Mouse (Mus musculus) limb, embryonic 11.5 days (tissue): Measurements from ENCODE around the gene Zfp287. TPM values are rescaled to one million over a fixed set of nuclear protein-coding genes. Genes with fewer than 3 reads are reported as not detected.

Experiments
- ATAC-seq: fragments of 200-750 bp; cut with Nextera tagmentation; 2 replicates; pipeline ENCODE4 v1.8.0; 2017; ENCODE audit warnings: low read depth; ENCODE audit not compliant: insufficient number of reproducible peaks, low FRiP score, low TSS enrichment
- DNase-seq: peaks from one replicate; pipeline ENCODE4 v3.0.0-alpha.2; 2015; ENCODE audit warnings: low spot score
- H3K27ac ChIP-seq: fragments of 300-500 bp; sonication (generic); replicated peaks from 2 replicates; pipeline ENCODE4 v1.5.1; 2014; ENCODE audit warnings: low read depth, mild to moderate bottlenecking, low read length
- H3K27me3 ChIP-seq: fragments of 300-500 bp; sonication (generic); 2 replicates; pipeline ENCODE4 v1.6.1; 2014; ENCODE audit warnings: mild to moderate bottlenecking, low read length, mixed read lengths; ENCODE audit not compliant: control insufficient read depth, insufficient read depth
- H3K36me3 ChIP-seq: fragments of 300-500 bp; sonication (generic); 2 replicates; pipeline ENCODE4 v1.6.1; 2014; ENCODE audit warnings: mild to moderate bottlenecking, low read length, moderate library complexity, mixed read lengths; ENCODE audit not compliant: control insufficient read depth, insufficient read depth
- H3K4me1 ChIP-seq: fragments of 300-500 bp; sonication (generic); 2 replicates; pipeline ENCODE4 v1.6.1; 2014; ENCODE audit warnings: low read length, mixed read lengths; ENCODE audit not compliant: control insufficient read depth, insufficient read depth
- H3K4me2 ChIP-seq: fragments of 300-500 bp; sonication (generic); 2 replicates; pipeline ENCODE4 v1.6.1; 2014; ENCODE audit warnings: low read depth, mild to moderate bottlenecking, moderate library complexity; ENCODE audit not compliant: severe bottlenecking
- H3K4me3 ChIP-seq: fragments of 300-500 bp; sonication (generic); 2 replicates; pipeline ENCODE4 v1.5.1; 2014; ENCODE audit warnings: low read depth, low read length
- H3K9ac ChIP-seq: fragments of 300-500 bp; sonication (generic); 2 replicates; pipeline ENCODE4 v1.6.1; 2014; ENCODE audit warnings: mild to moderate bottlenecking, low read length
- H3K9me3 ChIP-seq: fragments of 300-500 bp; sonication (generic); 2 replicates; pipeline ENCODE4 v1.6.1; 2016; ENCODE audit warnings: low read length; ENCODE audit not compliant: control insufficient read depth
- WGBS: fragments of 180-500 bp; shearing (Covaris S2); extraction: QIAGEN DNeasy Blood & Tissue Kit; methylation state at CpG from one replicate; pipeline ENCODE4 v1.1.7; 2014; 5-methylcytosine and 5-hydroxymethylcytosine counted together
- polyA plus RNA-seq: library from polyadenylated mRNA; unstranded; fragments of >200 nt; fragmentation: Nextera tagmentation; extraction: Ambion mirVana; gene quantifications from 2 replicates; pipeline ENCODE4 v1.2.1, GENCODE M21; 2014

Gene Zfp287
- 13.1 and 16.3 TPM in 2 replicates for polyA plus RNA-seq

- Histone ChIP-seq H3K27ac (peak within 1 kb of the TSS; percentile 65; the same call in 1 of the 2 replicates), H3K4me2 (peak within 1 kb of the TSS; percentile 81), H3K36me3 (0 out of 2 replicates have a peak, but pooled peaks cover 2% of the 10 kb centered on the region), H3K4me3 (peak within 1 kb of the TSS; percentile 77), H3K4me1 (no peaks in the 10 kb centered on the region), H3K9me3 (no peaks in the 10 kb centered on the region), H3K9ac (peak within 1 kb of the TSS; percentile 72), H3K27me3 (no peaks in the 10 kb centered on the region)
- DNase-seq = peak; percentile 93
- ATAC-seq = peak; percentile 91
- 2% methylated on average over 48 of the region's 48 CpGs for WGBS
Observed at GRCm38 (mm10) chr11:62731311-62732021, at the start of gene Zfp287. Gene Zfp287 (minus strand): TSS chr11:62731905.

- 91% methylated on average over 7 of the region's 7 CpGs for WGBS
- H3K27me3 ChIP-seq = no peaks in the 10 kb centered on the region
- peaks cover 20% of the 10 kb centered on the region for H3K36me3 ChIP-seq
- DNase-seq (peak; percentile 4), ATAC-seq (no peak)
- no peaks in the 10 kb centered on the region for H3K4me1 ChIP-seq
- no peak overlapping the region for H3K4me3 ChIP-seq
- H3K9ac ChIP-seq = no peak overlapping the region
- peaks cover 20% of the 10 kb centered on the region for H3K9me3 ChIP-seq
- H3K4me2 ChIP-seq = no peak overlapping the region
- H3K27ac ChIP-seq = no peak overlapping the region
Observed at GRCm38 (mm10) chr11:62776510-62776909, 44.8 kb upstream of the Zfp287 start.

DNA sequence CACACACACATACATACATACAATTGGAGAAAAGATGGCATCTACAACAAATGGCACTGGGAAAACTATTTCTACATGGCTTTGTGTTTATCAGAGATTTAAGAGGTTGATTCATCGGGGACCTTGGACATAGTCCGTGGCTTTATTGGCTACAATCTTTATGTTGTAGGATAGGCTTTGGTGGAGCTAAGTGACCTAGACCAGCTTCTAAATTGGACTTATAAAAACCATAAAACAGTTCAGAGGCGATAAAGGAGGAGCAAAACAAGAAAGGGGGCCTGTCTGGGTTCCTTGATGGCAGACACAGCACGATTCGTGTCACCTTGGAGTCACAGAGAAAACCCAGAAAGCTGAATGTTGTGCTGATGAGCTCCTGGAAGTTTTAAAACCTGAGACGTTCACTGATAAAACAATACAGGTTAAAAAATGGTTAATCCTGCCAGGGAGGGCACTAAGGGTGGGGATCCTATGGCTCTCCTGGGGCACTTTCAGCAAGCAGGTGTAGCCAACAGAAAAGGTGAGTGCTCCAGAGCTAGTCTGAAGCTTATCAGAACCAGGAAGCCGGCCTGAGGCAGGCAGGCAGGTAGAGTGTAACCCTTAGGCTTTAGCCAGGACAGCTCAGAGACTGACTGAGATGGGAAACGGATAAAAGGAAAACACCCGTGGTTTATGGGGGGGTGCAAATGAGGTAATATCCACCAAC, 29.2 kb upstream of the Zfp287 start:
- no peaks in the 10 kb centered on the region for H3K27me3 ChIP-seq
- no peak for DNase-seq
- no peaks in the 10 kb centered on the region for H3K4me1 ChIP-seq
- no peak for ATAC-seq
- H3K9me3 ChIP-seq = no peaks in the 10 kb centered on the region
- no peak overlapping the region for H3K4me2 ChIP-seq
- no peak overlapping the region for H3K27ac ChIP-seq
- no peaks in the 10 kb centered on the region for H3K36me3 ChIP-seq
- no peak overlapping the region for H3K4me3 ChIP-seq
- H3K9ac ChIP-seq = no peak overlapping the region
- 69% methylated on average over 9 of the region's 9 CpGs for WGBS

DNA sequence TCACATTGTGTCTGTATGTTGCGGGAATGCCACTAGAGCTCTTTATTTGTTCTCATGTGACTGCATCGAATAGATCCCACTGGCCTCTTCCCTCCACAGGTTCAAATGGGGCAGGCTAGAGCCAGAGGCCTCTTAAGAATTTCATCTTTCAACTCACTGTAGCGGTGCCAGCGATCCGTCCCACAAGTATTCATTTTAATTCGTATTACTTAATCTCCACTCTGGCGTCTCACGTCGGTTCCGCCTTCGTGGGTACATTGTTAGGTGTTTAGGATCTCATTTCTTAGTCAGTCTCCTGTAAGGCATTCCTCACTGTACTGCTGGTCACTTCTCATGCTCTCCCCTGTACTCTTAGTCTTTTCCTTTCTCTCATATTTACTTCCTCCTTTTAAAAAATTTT, 26.8 kb upstream of the Zfp287 start:
- no peak overlapping the region for H3K27ac ChIP-seq
- no peak for DNase-seq
- no peak overlapping the region for H3K4me3 ChIP-seq
- ATAC-seq = no peak
- no peaks in the 10 kb centered on the region for H3K27me3 ChIP-seq
- 94% methylated on average over 11 of the region's 11 CpGs for WGBS
- no peak overlapping the region for H3K4me2 ChIP-seq
- no peaks in the 10 kb centered on the region for H3K9me3 ChIP-seq
- no peaks in the 10 kb centered on the region for H3K36me3 ChIP-seq
- no peak overlapping the region for H3K9ac ChIP-seq
- no peaks in the 10 kb centered on the region for H3K4me1 ChIP-seq

DNA sequence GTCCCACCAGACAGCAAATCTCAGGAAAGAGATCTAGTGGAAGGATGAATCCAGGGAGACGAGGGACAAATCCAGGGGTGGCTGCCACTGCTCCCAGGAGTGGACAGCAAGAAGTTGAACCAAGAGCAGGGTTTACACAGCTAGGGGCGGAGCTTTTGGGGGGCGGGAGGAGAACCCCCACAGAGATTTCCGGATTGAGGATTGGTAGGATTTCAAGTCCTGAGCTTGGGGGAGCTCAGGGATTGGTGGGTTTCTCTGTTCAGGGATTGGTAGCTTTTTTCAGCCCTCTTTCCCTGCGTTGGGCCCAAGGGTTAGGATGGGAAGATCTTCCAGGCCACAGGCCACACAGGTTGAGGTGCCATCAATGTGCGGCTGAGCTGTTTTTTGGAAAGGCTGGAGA, 26.2 kb upstream of the Zfp287 start:
- Histone ChIP-seq H3K9me3 (no peaks in the 10 kb centered on the region), H3K4me2 (no peak overlapping the region), H3K4me3 (no peak overlapping the region), H3K9ac (no peak overlapping the region), H3K4me1 (no peaks in the 10 kb centered on the region), H3K36me3 (no peaks in the 10 kb centered on the region), H3K27me3 (no peaks in the 10 kb centered on the region), H3K27ac (no peak overlapping the region)
- DNase-seq (no peak), ATAC-seq (no peak)
- WGBS = 71% methylated on average over 6 of the region's 6 CpGs

DNA sequence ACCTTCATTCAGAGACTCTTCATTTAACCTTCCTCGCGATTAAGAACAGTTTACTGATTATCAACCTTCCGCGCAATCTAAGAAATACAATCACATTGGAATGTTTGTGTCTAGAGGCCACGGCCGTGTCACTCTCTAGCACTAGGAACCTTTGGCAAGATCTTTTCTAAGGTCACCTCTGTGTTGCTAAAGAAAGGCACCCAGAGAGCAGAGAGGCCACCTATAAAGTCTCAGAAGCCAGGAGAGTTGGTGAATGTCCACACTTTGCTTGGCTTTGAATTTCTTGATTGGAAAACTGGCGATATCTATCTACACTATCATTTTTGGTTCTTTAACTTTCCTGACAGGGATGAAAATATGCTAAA, 25.4 kb upstream of the Zfp287 start:
- DNase-seq (no peak), ATAC-seq (no peak)
- WGBS = 7% methylated on average over 7 of the region's 7 CpGs
- Histone ChIP-seq H3K27me3 (no peaks in the 10 kb centered on the region), H3K4me3 (no peak overlapping the region), H3K9ac (no peak overlapping the region), H3K27ac (no peak overlapping the region), H3K4me2 (peak overlapping the region; percentile 24), H3K9me3 (no peaks in the 10 kb centered on the region), H3K4me1 (0 out of 2 replicates have a peak, but pooled peaks cover under 1% of the 10 kb centered on the region), H3K36me3 (no peaks in the 10 kb centered on the region)

DNA sequence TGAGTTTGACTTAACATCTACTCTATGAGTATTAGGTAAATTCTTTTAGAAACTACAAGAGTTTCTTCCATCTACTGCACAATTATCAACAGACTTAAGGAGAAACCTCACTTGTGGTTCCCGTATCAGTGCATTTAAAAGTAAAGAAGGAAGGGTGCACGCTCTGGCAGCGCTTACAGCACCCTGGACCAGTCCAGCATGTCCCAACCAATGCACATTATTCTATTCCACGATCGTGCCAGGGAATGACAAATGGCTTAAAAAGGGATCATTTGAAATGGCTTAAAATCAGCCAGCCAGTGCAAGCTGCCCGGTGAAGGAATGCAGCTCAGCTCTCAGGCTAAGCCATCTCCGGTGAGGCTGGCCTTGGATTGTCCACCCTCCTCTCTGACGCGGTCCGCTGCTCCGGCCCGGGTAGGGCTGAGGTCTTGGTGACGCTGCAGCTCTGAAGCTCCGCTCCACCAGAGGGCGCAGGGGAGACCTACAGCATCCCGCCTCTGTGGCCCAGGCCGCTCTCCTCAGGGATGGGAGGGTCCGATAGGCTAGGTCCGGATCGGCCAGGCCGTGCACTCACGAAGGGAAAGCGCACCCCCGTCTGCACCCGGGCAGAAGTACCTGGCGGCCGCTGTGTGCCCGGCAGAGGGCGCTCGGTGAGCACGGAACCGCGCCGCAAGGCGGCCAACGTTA, 24.9 kb upstream of the Zfp287 start:
- Histone ChIP-seq H3K4me3 (no peak overlapping the region), H3K9ac (no peak overlapping the region), H3K9me3 (no peaks in the 10 kb centered on the region), H3K27ac (no peak overlapping the region), H3K36me3 (no peaks in the 10 kb centered on the region), H3K27me3 (no peaks in the 10 kb centered on the region), H3K4me1 (0 out of 2 replicates have a peak, but pooled peaks cover 3% of the 10 kb centered on the region), H3K4me2 (peak overlapping the region; percentile 24)
- 10% methylated on average over 36 of the region's 36 CpGs for WGBS
- DNase-seq (peak; percentile 98), ATAC-seq (peak; percentile 94)

- H3K27me3 ChIP-seq = no peaks in the 10 kb centered on the region
- H3K27ac ChIP-seq = no peak within 1 kb of the TSS
- WGBS = 94% methylated on average over 8 of the region's 8 CpGs
- ATAC-seq (no peak), DNase-seq (no peak)
- 0 out of 2 replicates have a peak, but pooled peaks cover 3% of the 10 kb centered on the region for H3K4me1 ChIP-seq
- H3K9ac ChIP-seq = no peak within 1 kb of the TSS
- H3K4me2 ChIP-seq = no peak within 1 kb of the TSS
- no peaks in the 10 kb centered on the region for H3K9me3 ChIP-seq
- no peaks in the 10 kb centered on the region for H3K36me3 ChIP-seq
- no peak within 1 kb of the TSS for H3K4me3 ChIP-seq
Observed at GRCm38 (mm10) chr11:62752780-62753179, 21.1 kb upstream of the Zfp287 start, which contains the start of gene Gm10428. Gene Gm10428 (plus strand): TSS chr11:62753100.
